Mouse (Mus musculus) liver, embryonic 14 days (tissue): ENCODE measurements around the gene Flywch2. TPM values are rescaled to one million over a fixed set of nuclear protein-coding genes. Genes with fewer than 3 reads are reported as not detected.

Experiments used
- polyA plus RNA-seq: library from polyadenylated mRNA; depleted of rRNA; stranded (reverse); fragments of >200 nt; gene quantifications from 2 replicates; pipeline ENCODE4 v1.2.3, GENCODE M21; 2012; rRNA removed

Flywch2 gene
- 0.78 and 0.93 TPM in 2 replicates for polyA plus RNA-seq

DNA sequence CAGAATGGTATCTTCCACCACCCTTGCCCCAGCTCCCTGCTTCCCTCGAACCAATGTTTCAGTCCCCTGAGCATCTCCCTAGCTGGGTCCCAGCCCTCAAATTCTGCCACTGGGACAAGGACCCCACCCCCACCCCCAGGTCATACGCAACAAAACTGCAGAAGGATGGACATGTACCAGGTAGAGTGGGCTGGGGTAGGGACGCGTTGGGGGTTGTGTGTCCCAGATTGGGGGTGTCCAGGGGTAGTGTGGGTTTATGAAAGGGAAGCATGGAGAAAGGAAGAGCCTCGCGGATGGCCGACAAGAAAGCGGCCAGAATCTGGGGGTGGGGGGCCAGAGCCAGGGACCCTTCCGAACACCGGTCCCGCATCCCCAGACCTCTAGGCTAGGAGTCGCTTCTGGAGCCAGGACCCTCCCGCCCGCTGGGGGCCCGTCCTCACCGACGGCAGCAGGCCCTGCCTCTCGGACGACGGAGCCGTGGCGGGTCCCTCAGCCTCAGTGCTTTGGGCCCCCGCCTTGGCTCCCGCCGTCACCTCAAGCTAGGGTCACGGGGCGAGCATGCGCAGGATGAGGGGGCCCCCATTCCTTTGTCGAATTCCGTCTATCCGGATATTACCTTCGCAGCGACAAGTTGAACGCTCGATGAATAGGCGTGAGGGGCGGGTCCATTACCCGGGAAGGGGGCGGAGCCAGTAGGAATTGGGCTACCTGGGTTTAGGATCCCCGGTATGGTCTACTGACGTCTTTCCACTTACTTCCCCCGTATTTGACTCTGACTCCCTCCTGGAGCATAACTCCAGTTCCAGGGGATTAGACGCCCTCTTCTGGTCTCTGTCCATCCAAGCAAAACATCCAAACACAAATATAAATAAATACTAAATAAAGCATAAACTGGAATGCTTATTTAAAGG, at the start of gene Flywch2:
TSS of gene Flywch2 (minus strand) at position 521 of the 911 bp plus-strand sequence.

DNA sequence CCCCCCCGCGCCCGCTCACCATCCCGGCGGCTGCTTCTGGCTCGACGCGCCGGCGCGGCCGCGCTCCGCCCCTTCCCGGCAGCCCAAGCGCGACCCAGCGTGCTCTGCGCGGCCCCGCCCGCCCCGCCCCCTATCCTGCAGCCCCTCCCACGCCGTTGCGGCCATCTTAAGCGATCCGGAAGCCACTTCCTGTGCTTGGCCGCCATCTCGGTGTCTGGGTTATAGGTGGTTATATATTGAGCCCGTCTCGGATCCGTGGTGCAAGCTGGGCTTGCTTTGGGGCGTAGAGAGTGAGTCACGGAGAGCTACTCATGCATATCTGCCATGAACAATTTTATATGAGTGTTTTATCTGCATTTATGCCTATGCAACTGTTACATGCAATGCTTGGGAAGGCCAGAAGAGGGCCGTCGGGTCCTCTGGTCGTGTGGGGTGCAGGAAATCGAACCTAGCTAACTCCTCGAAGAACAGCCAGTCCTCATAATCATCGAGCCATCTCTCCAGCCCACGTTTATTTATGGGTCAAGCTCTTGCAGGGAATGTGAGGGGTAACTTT, 43.3 kb upstream of the Flywch2 start, which contains the start of gene Elob:
TSS of gene Elob (minus strand) at position 73 of the 556 bp plus-strand sequence.

DNA sequence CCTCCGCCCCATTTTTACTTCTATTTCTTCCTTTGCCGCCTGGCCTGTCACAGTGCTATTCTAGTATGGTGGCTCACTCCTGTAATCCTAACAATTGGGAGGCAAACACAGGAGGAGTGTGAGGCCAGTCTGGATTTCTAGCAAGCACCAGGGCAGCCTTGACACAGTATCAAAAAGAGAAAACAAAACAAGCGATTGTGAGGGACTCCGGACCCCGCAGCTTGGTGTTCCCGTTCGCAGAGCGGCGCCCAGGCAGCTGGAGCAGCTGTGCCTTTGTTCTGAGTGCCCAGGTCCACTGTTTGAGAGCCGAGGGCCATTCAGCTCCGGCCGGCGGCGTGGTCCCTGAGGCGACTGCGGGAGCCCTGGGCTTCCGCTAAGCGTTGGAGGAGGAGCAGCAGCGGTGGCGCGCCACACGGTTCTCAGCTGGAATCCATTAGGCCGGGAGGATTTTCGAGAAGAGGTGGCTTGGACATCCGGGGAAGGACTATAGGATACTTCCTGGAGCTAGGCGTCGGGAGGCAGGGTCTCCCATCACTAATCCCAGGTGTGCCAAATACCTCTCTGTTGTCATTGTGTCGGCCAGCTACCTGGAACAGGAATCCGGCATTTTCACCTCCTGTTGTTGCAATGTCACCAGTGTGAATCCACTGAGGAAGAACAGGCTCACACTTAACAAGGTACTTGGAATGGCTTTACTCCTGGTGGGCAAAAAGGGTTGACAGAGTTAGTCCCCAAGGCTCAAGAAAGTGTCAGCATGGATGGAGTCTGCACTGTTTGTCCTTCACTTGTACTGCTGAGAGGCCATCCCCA, 4.6 kb upstream of the Flywch2 start, which contains the start of gene Srrm2:
TSS of gene Srrm2 (plus strand) at position 264 of the 810 bp plus-strand sequence.

DNA sequence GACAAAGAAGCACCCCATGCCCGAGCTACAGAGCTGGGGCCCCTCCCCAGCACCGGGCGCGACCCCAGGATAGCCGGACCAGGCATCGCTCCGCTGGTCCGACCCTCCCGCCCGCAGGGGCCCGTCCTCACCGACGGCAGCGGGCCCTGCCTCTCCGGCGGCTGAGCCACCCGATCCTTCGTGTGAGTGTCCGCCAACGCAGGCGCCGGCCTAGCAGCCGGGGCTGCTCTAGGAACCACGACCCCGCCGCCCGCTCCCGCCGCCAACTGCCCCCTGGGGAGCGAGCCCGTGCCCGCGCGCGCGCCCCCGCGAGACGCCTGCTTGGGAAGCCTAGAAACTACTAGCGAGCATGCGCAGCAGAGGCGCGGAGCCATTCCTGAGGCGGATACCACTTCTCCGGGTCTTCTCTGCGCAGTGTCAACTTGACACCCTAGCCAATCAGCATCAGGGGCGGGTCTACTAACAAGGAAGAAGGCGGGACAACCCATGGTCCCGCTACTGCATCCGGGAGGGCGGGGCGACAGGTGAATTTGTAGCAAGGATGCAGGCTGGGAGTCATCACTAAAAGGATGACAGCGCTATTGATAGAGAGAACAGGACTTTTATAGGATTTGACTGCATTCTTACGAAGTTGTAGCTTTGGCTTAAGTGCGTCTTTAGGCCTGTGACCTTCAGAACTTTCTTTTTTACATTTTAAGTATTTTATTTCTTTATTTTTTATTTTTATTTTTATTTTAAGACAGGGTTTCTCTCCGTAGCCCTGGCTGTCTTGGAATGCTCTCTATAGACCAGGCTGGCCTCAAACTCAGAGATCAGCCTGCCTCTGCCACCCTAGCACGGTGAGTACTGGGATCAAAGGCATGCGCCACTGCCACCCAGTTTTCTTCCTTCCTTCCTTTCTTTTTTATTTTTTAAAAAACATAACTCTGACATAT, 14.3 kb downstream of the Flywch2 start, which contains the start of gene Flywch1:
TSS of gene Flywch1 (minus strand) at position 319 of the 935 bp plus-strand sequence.

DNA sequence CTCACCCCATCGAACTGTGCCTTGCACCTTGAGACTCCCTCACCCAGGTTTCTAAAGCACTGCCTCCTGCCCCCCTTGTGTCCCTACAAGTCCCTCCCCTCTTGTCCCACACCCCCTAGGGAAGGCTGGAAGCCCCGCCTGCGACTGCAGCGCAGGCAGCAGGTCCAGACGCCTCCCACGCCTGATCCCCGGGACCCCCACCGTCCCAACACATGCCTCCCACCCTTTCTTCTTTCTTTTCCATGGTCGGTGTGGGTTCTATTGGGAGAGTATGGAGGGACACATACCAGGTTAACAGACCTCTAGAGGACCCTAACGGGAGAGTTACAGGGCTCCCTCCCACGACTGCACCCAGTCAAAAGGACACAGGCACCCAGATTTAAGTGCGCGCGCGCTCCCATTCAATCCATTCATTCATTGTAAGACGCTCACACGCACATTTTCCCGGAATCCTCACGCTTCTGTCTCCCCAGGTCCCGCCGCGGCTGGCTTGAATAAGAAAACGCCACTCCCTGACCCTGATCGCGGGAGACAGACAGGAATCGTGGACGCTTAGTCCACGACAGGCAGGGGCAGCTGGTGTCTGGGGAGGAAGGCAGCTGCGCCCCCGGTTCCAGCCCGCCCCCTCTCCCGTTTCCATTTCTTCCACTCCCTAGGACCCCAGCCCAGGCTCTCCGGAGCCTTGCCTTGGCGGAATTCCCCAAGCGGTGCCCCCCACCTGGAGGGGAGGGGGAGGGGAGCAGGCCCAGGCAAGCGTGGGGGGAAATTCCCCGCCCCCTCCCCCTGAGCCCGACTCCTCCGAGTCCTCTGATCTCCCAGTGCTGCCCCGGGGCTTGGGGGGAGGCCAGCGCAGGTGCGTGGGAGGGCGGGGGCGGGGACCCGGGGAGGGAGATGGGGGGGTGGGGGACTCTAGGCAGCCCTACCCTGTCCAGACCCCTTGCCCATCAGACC, 40.3 kb downstream of the Flywch2 start, which contains the start of gene Kremen2:
TSS of gene Kremen2 (minus strand) at position 533 of the 951 bp plus-strand sequence.

DNA sequence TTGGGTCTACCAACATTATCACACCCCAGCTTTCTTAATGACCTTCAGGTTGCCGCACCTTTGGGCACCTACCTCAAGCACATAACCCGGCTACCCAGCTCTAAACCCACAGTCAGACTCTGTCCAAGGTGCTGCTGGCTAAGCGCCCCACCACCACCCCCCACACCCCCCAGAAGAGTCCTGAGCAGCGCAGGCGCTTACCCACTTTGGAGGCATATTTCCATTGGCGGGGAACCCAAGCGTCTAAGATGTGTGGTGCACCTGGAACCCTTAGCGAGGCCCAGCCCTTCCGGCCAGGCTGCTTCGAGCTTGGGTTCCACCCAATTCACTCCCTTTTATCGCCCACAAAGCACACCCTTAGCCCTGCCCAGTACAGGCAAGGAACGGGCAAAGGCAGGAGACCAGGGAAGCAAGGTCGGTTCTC, 45.3 kb downstream of the Flywch2 start, which contains the start of gene Paqr4:
TSS of gene Paqr4 (minus strand) at position 270 of the 424 bp plus-strand sequence.

Other genes starting within 250 kb of the Flywch2 start
- 3.0 and 3.8 TPM in 2 replicates for gene Zfp213, start 221.8 kb downstream of the Flywch2 start, polyA plus RNA-seq
- 1.7 TPM in 2 replicates for gene Zfp13, start 186.6 kb downstream of the Flywch2 start, polyA plus RNA-seq
- gene Zscan10, start 185.2 kb downstream of the Flywch2 start, polyA plus RNA-seq, result 0.03 TPM in 1 of 2 replicates, not detected in the other
- 0.10 and 0.12 TPM in 2 replicates for gene Mmp25, start 140.8 kb downstream of the Flywch2 start, polyA plus RNA-seq
- gene Bicdl2, start 125.6 kb downstream of the Flywch2 start, polyA plus RNA-seq, result 0.03 TPM in 1 of 2 replicates, not detected in the other
- 11.5 and 12.4 TPM in 2 replicates for gene Hcfc1r1, start 112.5 kb downstream of the Flywch2 start, polyA plus RNA-seq
- 16.5 and 18.5 TPM in 2 replicates for gene Thoc6, start 112.2 kb downstream of the Flywch2 start, polyA plus RNA-seq
- 1.6 and 1.8 TPM in 2 replicates for gene Tnfrsf12a, start 108.6 kb downstream of the Flywch2 start, polyA plus RNA-seq
- 0.38 and 0.81 TPM in 2 replicates for gene Cldn6, start 106.8 kb downstream of the Flywch2 start, polyA plus RNA-seq
- not detected in 2 replicates for gene Cldn9, start 102.1 kb downstream of the Flywch2 start, polyA plus RNA-seq
- 0.02 and 0.03 TPM in 2 replicates for gene 1520401A03Rik, start 63.3 kb downstream of the Flywch2 start, polyA plus RNA-seq
- gene Pkmyt1, start 59.7 kb downstream of the Flywch2 start, polyA plus RNA-seq, result 24.8 and 29.8 TPM in 2 replicates
- 3.6 and 3.8 TPM in 2 replicates for gene Paqr4, start 45.2 kb downstream of the Flywch2 start, polyA plus RNA-seq
- gene Kremen2, start 40.2 kb downstream of the Flywch2 start, polyA plus RNA-seq, result 0.07 TPM in 1 of 2 replicates, not detected in the other
- 3.9 and 4.2 TPM in 2 replicates for gene Flywch1, start 14.5 kb downstream of the Flywch2 start, polyA plus RNA-seq
- gene Srrm2, start 4.5 kb upstream of the Flywch2 start, polyA plus RNA-seq, result 104 and 131 TPM in 2 replicates
- gene Elob, start 43.1 kb upstream of the Flywch2 start, polyA plus RNA-seq, result 283 and 297 TPM in 2 replicates
- gene Prss33, start 50.0 kb upstream of the Flywch2 start, polyA plus RNA-seq, result not detected in 2 replicates
- gene Prss32, start 57.8 kb upstream of the Flywch2 start, polyA plus RNA-seq, result not detected in 2 replicates
- 0.11 and 0.14 TPM in 2 replicates for gene Prss41, start 58.1 kb upstream of the Flywch2 start, polyA plus RNA-seq
- not detected in 2 replicates for gene Prss21, start 82.0 kb upstream of the Flywch2 start, polyA plus RNA-seq
- not detected in 2 replicates for gene Dcpp1, start 94.8 kb upstream of the Flywch2 start, polyA plus RNA-seq
- not detected in 2 replicates for gene Dcpp2, start 94.8 kb upstream of the Flywch2 start, polyA plus RNA-seq
- gene Dcpp3, start 131.4 kb upstream of the Flywch2 start, polyA plus RNA-seq, result not detected in 2 replicates
- 0.02 TPM in 1 of 2 replicates, not detected in the other for gene Sbp, start 155.6 kb upstream of the Flywch2 start, polyA plus RNA-seq
- gene Sbpl, start 169.2 kb upstream of the Flywch2 start, polyA plus RNA-seq, result not detected in 2 replicates
- gene Prss30, start 194.5 kb upstream of the Flywch2 start, polyA plus RNA-seq, result 0.06 and 0.09 TPM in 2 replicates
- gene Prss22, start 212.0 kb upstream of the Flywch2 start, polyA plus RNA-seq, result 0.05 TPM in 1 of 2 replicates, not detected in the other